Mouse (Mus musculus): ENCODE results near the gene Lrp2. TPM values are rescaled to one million over a fixed set of nuclear protein-coding genes. Genes with fewer than 3 reads are reported as not detected.

The Lrp2 gene
- total RNA-seq, 1 experiment: 124 TPM

GRCm38 (mm10) chr2:69576531-69576930 is 9.3 kb downstream of the Lrp2 start:
- Histone ChIP-seq H3K9me3 (ENCODE audit: control insufficient read depth, insufficient read depth, low read depth, low read length) (no peaks in the 10 kb centered on the region), H3K4me3 (ENCODE audit: insufficient read depth in 1 of 2, low read depth in 1 of 2, low read length in 2 of 2, poor library complexity in 1 of 2, severe bottlenecking in 1 of 2) (no peak overlapping the region), H3K4me1 (ENCODE audit: control insufficient read depth in 2 of 2, insufficient read depth in 2 of 2, low read length in 2 of 2, poor library complexity in 1 of 2) (peaks cover 6 to 23% of the 10 kb centered on the region in 2 experiments; a peak in 3 of 4 replicates), H3K9ac (ENCODE audit: insufficient read depth, low read depth, low read length, poor library complexity, severe bottlenecking) (no peak overlapping the region), H3K36me3 (ENCODE audit: control insufficient read depth, insufficient read depth, low read length, poor library complexity, severe bottlenecking) (no peaks in the 10 kb centered on the region), H3K27ac (ENCODE audit: insufficient read depth, low read depth, low read length, poor library complexity, severe bottlenecking) (peak overlapping the region; percentile 74; the same call in 1 of the 2 replicates)
- in situ Hi-C loops (cut with MboI; ENCODE audit: low sequenced_read_pairs in 2 of 2, unreplicated experiment in 2 of 2): loop anchor here in 1 of 2 experiments (25.0 kb wide), 2 partner anchors 886 to 1961 kb away; partner anchors contain the start of genes Dlx1, Dlx2 and Sp5
- TF ChIP-seq ZC3H11A (IDR thresholded peaks at IDR 0.05; ENCODE audit: borderline replicate concordance, low read depth, low read length): no peak
- TF ChIP-seq ZNF384 (IDR thresholded peaks at IDR 0.05; ENCODE audit: low read depth, low read length): no peak
- TF ChIP-seq HCFC1 (IDR thresholded peaks at IDR 0.05; ENCODE audit: borderline replicate concordance, insufficient read depth, low read length): no peak
- TF ChIP-seq MAFK (IDR thresholded peaks at IDR 0.05; ENCODE audit: insufficient read depth, low read depth, low read length): no peak
- TF ChIP-seq CHD2 (IDR thresholded peaks at IDR 0.05; ENCODE audit: low read depth, low read length): no peak
- DNase-seq (ENCODE audit: low read depth, low spot score): no peak

GRCm38 (mm10) chr2:69574934-69575333 is 10.9 kb downstream of the Lrp2 start:
- Histone ChIP-seq H3K36me3 (ENCODE audit: control insufficient read depth, insufficient read depth, low read length, poor library complexity, severe bottlenecking) (no peaks in the 10 kb centered on the region), H3K9me3 (ENCODE audit: control insufficient read depth, insufficient read depth, low read depth, low read length) (no peaks in the 10 kb centered on the region), H3K9ac (ENCODE audit: insufficient read depth, low read depth, low read length, poor library complexity, severe bottlenecking) (no peak overlapping the region), H3K4me3 (ENCODE audit: insufficient read depth in 1 of 2, low read depth in 1 of 2, low read length in 2 of 2, poor library complexity in 1 of 2, severe bottlenecking in 1 of 2) (no peak overlapping the region), H3K27ac (ENCODE audit: insufficient read depth, low read depth, low read length, poor library complexity, severe bottlenecking) (peak overlapping the region; percentile 20; the same call in 1 of the 2 replicates), H3K4me1 (ENCODE audit: control insufficient read depth in 2 of 2, insufficient read depth in 2 of 2, low read length in 2 of 2, poor library complexity in 1 of 2) (peaks cover 6 to 23% of the 10 kb centered on the region in 2 experiments; a peak in 3 of 4 replicates)
- no peak for DNase-seq (ENCODE audit: low read depth, low spot score)
- TF ChIP-seq CHD2 (IDR thresholded peaks at IDR 0.05; ENCODE audit: low read depth, low read length) (no peak), ZC3H11A (IDR thresholded peaks at IDR 0.05; ENCODE audit: borderline replicate concordance, low read depth, low read length) (no peak), HCFC1 (IDR thresholded peaks at IDR 0.05; ENCODE audit: borderline replicate concordance, insufficient read depth, low read length) (no peak), MAFK (IDR thresholded peaks at IDR 0.05; ENCODE audit: insufficient read depth, low read depth, low read length) (peak; percentile 78), ZNF384 (IDR thresholded peaks at IDR 0.05; ENCODE audit: low read depth, low read length) (no peak)
- in situ Hi-C loops (cut with MboI; ENCODE audit: low sequenced_read_pairs in 2 of 2, unreplicated experiment in 2 of 2): loop anchor here in 1 of 2 experiments (25.0 kb wide), 2 partner anchors 887 to 1962 kb away; partner anchors contain the start of genes Dlx1, Dlx2 and Sp5

GRCm38 (mm10) chr2:69574261-69574660 is 11.6 kb downstream of the Lrp2 start:
- Histone ChIP-seq H3K36me3 (ENCODE audit: control insufficient read depth, insufficient read depth, low read length, poor library complexity, severe bottlenecking) (no peaks in the 10 kb centered on the region), H3K9ac (ENCODE audit: insufficient read depth, low read depth, low read length, poor library complexity, severe bottlenecking) (no peak overlapping the region), H3K4me3 (ENCODE audit: insufficient read depth in 1 of 2, low read depth in 1 of 2, low read length in 2 of 2, poor library complexity in 1 of 2, severe bottlenecking in 1 of 2) (no peak overlapping the region), H3K4me1 (ENCODE audit: control insufficient read depth in 2 of 2, insufficient read depth in 2 of 2, low read length in 2 of 2, poor library complexity in 1 of 2) (peaks cover 6 to 23% of the 10 kb centered on the region in 2 experiments; a peak in 3 of 4 replicates), H3K27ac (ENCODE audit: insufficient read depth, low read depth, low read length, poor library complexity, severe bottlenecking) (no peak overlapping the region), H3K9me3 (ENCODE audit: control insufficient read depth, insufficient read depth, low read depth, low read length) (no peaks in the 10 kb centered on the region)
- no peak for TF ChIP-seq MAFK (IDR thresholded peaks at IDR 0.05; ENCODE audit: insufficient read depth, low read depth, low read length)
- in situ Hi-C loops (cut with MboI; ENCODE audit: low sequenced_read_pairs in 2 of 2, unreplicated experiment in 2 of 2): no loop called here
- DNase-seq (ENCODE audit: low read depth, low spot score): no peak

- no peak overlapping the region for H3K4me3 ChIP-seq (ENCODE audit: insufficient read depth in 1 of 2, low read depth in 1 of 2, low read length in 2 of 2, poor library complexity in 1 of 2, severe bottlenecking in 1 of 2)
- H3K27ac ChIP-seq (ENCODE audit: insufficient read depth, low read depth, low read length, poor library complexity, severe bottlenecking): no peak overlapping the region
- in situ Hi-C loops (cut with MboI; ENCODE audit: low sequenced_read_pairs in 2 of 2, unreplicated experiment in 2 of 2): no loop called here
Observed at GRCm38 (mm10) chr2:69573733-69574054, 12.2 kb downstream of the Lrp2 start.

More at GRCm38 (mm10) chr2:69573733-69574054, 12.2 kb downstream of the Lrp2 start:
- Histone ChIP-seq H3K4me1 (ENCODE audit: control insufficient read depth in 2 of 2, insufficient read depth in 2 of 2, low read length in 2 of 2, poor library complexity in 1 of 2) (peaks cover 6 to 23% of the 10 kb centered on the region in 2 experiments; a peak in 3 of 4 replicates), H3K9ac (ENCODE audit: insufficient read depth, low read depth, low read length, poor library complexity, severe bottlenecking) (no peak overlapping the region), H3K36me3 (ENCODE audit: control insufficient read depth, insufficient read depth, low read length, poor library complexity, severe bottlenecking) (no peaks in the 10 kb centered on the region), H3K9me3 (ENCODE audit: control insufficient read depth, insufficient read depth, low read depth, low read length) (no peaks in the 10 kb centered on the region)
- no peak for DNase-seq (ENCODE audit: low read depth, low spot score)
- no peak for TF ChIP-seq CHD2 (IDR thresholded peaks at IDR 0.05; ENCODE audit: low read depth, low read length)
- TF ChIP-seq HCFC1 (IDR thresholded peaks at IDR 0.05; ENCODE audit: borderline replicate concordance, insufficient read depth, low read length): no peak
- TF ChIP-seq ZNF384 (IDR thresholded peaks at IDR 0.05; ENCODE audit: low read depth, low read length): no peak
- no peak for TF ChIP-seq MAFK (IDR thresholded peaks at IDR 0.05; ENCODE audit: insufficient read depth, low read depth, low read length)
- no peak for TF ChIP-seq ZC3H11A (IDR thresholded peaks at IDR 0.05; ENCODE audit: borderline replicate concordance, low read depth, low read length)
